23 mouse cellular contexts compared by ENCODE assay signal in the genomic region with DNA sequence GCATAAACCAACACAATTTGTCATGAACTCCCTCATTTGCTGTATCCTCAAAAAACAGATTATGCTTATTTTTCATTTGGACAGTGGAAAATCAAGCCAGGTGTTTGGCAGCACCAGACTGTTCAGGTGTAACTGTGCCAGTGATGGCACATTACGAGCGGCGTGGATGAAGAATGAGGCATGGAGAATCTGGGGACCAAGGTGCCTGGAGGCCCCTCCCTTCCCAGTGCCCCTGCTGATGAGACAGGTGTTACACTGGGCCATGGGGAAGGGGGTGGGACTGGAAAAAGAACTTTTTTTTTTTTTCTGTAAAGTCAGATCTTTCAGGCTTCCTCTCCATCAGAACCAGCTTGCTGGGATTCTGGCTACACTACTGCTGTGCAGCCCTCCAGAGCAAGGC.
"Had no signal": no experiment of that assay in that cellular context is flagged by ENCODE, and none has a peak within 500 bp of the region (broad histone marks: within the 10 kb centered on the region; RNA-seq: fewer than 3 reads in every experiment).

No protein-coding gene starts in this region.

- H3K9ac ChIP-seq: limb, embryonic 13.5 days; liver, embryonic 12.5 days; liver, embryonic 15.5 days; lung, embryonic 15.5 days; midbrain, embryonic 13.5 days; neural tube, embryonic 13.5 days; stomach, embryonic 15.5 days had no signal

- H3K9me3 ChIP-seq: limb, embryonic 10.5 days; limb, embryonic 13.5 days; liver, embryonic 12.5 days; liver, embryonic 15.5 days; lung, embryonic 15.5 days; megakaryocyte, embryonic 14.5 days; midbrain, embryonic 10.5 days; midbrain, embryonic 13.5 days; neural tube, embryonic 13.5 days; stomach, embryonic 15.5 days had no signal

- H3K4me2 ChIP-seq: limb, embryonic 13.5 days; liver, embryonic 12.5 days; liver, embryonic 15.5 days; lung, embryonic 15.5 days; midbrain, embryonic 13.5 days; neural tube, embryonic 13.5 days; stomach, embryonic 15.5 days had no signal

- DNase-seq: layer of hippocampus, adult 9-11 months; liver; lung, adult 18-20 months; lung, postnatal 10 days; lung, postnatal 36 days; retina, postnatal 1 day; right cerebral cortex, postnatal 25 days; spleen, adult 18-20 months; thymus, postnatal 25 days had no signal

- H3K4me3 ChIP-seq: layer of hippocampus, adult 2 months; limb, embryonic 10.5 days; limb, embryonic 13.5 days; liver, embryonic 12.5 days; liver, embryonic 15.5 days; lung, embryonic 15.5 days; megakaryocyte, embryonic 14.5 days; midbrain, embryonic 10.5 days; midbrain, embryonic 13.5 days; myocyte; neural tube, embryonic 13.5 days; stomach, embryonic 15.5 days had no signal

- H3K27ac ChIP-seq: layer of hippocampus, adult 2 months; limb, embryonic 10.5 days; limb, embryonic 13.5 days; liver, embryonic 12.5 days; liver, embryonic 15.5 days; lung, embryonic 15.5 days; midbrain, embryonic 10.5 days; midbrain, embryonic 13.5 days; neural tube, embryonic 13.5 days; stomach, embryonic 15.5 days had no signal

- H3K4me1 ChIP-seq: limb, embryonic 10.5 days; limb, embryonic 13.5 days; liver, embryonic 12.5 days; liver, embryonic 15.5 days; megakaryocyte, embryonic 14.5 days; midbrain, embryonic 10.5 days; midbrain, embryonic 13.5 days; neural tube, embryonic 13.5 days; stomach, embryonic 15.5 days had no signal

- H3K27me3 ChIP-seq: limb, embryonic 13.5 days; liver, embryonic 12.5 days; liver, embryonic 15.5 days; lung, embryonic 15.5 days; megakaryocyte, embryonic 14.5 days; midbrain, embryonic 13.5 days; neural tube, embryonic 13.5 days; stomach, embryonic 15.5 days had no signal

- H3K36me3 ChIP-seq: limb, embryonic 10.5 days; limb, embryonic 13.5 days; liver, embryonic 12.5 days; liver, embryonic 15.5 days; lung, embryonic 15.5 days; midbrain, embryonic 10.5 days; midbrain, embryonic 13.5 days; neural tube, embryonic 13.5 days; stomach, embryonic 15.5 days had no signal

- ATAC-seq: intestine, postnatal 0 days; liver, embryonic 12.5 days; midbrain, embryonic 13.5 days; midbrain, embryonic 16.5 days had no signal
